Mouse (Mus musculus): ENCODE data around the gene Serpina1c. TPM values are rescaled to one million over a fixed set of nuclear protein-coding genes. Genes with fewer than 3 reads are reported as not detected.
"Not testable (repeated sequence)": the region's sequence is repeated elsewhere in the genome, so short reads cannot be mapped to it uniquely, and the experiment has no call there.

The Serpina1c gene
- not detected for total RNA-seq (2021)
- long read RNA-seq = 0 reads

GRCm38 (mm10) chr12:103904837-103905340 lies at the start of gene Serpina1c:
Gene Serpina1c (minus strand): TSS chr12:103904887.
- DNase-seq (ENCODE audit: low spot score in 2 of 2) = not testable (repeated sequence)

DNA sequence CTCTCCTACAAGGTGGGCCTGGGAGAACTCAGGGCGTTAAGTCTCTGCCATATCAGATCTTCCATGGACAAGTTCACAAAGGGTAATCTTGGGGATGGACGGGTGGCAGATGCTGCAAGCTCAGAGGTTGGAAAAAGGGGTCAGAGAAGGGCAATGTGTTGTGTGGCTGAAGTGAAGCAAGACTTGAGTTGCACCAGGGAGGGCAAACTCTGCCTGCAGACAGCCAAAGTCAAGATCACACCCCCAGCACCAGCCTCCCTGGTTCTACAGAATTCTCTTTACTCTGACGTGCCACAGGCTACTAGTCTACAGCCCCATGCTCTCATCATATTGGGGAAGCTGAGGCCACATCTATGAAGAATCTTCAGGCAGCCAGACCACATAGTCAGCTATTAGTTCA lies 48.3 kb upstream of the Serpina1c start:
- DNase-seq (ENCODE audit: low spot score in 2 of 2) = not testable (repeated sequence)

DNA sequence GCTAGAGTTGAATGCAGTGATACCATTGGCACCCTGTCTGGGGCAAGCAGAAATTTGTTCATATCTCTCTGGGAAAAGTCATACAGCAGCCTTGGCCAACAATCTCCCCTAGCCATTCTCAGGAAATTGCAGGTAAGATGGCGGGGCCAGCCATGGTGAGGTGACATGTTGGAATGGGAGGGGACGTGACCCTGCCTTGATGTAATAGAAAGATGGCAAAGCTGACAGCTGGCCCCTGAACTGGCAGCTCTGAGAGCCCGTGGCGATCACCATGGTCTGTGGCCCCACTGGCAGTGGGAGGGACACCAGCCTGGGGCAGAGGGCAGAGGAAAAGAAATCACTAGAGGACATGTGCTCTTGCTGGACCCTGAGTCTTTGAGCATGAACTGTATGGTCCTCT lies 41.6 kb upstream of the Serpina1c start:
- no peak for DNase-seq (ENCODE audit: low spot score in 2 of 2)

- not testable (repeated sequence) for DNase-seq (ENCODE audit: low spot score in 2 of 2)
Measured at GRCm38 (mm10) chr12:103909181-103909580, 4.5 kb upstream of the Serpina1c start.

DNA sequence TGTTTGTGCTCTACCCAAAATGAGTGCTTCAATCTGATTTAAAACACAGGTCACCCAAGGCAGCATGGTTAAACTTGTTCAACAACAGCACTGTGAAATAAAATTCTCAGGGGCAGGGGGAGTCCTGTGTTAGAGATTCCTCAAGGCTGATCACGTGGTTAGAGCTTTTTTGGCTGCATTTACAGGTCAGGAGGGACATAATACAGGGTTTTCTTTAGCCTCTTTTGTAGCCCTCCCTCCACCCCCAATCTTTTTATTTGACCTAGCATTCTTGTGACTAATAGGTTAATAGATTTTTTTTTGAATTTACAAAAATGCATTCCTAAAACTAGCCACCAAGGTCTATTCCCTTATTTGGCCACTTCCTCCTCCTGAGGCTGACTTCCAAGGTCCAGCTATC lies 3.1 kb upstream of the Serpina1c start:
- DNase-seq (ENCODE audit: low spot score in 2 of 2) = not testable (repeated sequence)

- not testable (repeated sequence) for DNase-seq (ENCODE audit: low spot score in 2 of 2)
Measured at GRCm38 (mm10) chr12:103901929-103902328, 2.8 kb downstream of the Serpina1c start.

- not testable (repeated sequence) for DNase-seq (ENCODE audit: low spot score in 2 of 2)
Measured at GRCm38 (mm10) chr12:103866873-103867272, 37.8 kb downstream of the Serpina1c start.

GRCm38 (mm10) chr12:103863101-103863974 lies 41.3 kb downstream of the Serpina1c start, which contains the start of gene Serpina1a:
Gene Serpina1a (minus strand): TSS chr12:103863562.
- not testable (repeated sequence) for DNase-seq (ENCODE audit: low spot score in 2 of 2)

DNA sequence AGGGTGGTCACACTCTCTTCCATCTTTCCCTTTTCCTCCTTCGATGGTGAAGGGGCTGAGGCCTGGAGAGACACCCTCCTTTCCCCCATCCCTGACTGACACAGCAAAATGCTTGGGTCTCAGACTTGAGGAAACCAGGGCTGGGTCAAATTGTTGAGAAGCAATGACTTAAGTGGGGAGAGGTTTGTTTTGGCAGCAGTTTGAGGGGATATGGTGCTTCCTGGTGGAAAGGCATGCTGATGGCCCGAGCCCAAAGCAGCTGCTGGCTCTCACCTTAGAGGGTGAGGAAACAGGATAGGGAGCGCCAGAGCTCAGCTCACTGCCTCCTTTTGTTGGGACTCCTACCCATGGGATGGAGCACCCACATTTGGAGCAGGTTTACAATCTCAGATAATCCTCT lies 43.7 kb downstream of the Serpina1c start:
- DNase-seq (ENCODE audit: low spot score in 2 of 2) = no peak

- not testable (repeated sequence) for DNase-seq (ENCODE audit: low spot score in 2 of 2)
Measured at GRCm38 (mm10) chr12:103860571-103860970, 44.1 kb downstream of the Serpina1c start.

DNA sequence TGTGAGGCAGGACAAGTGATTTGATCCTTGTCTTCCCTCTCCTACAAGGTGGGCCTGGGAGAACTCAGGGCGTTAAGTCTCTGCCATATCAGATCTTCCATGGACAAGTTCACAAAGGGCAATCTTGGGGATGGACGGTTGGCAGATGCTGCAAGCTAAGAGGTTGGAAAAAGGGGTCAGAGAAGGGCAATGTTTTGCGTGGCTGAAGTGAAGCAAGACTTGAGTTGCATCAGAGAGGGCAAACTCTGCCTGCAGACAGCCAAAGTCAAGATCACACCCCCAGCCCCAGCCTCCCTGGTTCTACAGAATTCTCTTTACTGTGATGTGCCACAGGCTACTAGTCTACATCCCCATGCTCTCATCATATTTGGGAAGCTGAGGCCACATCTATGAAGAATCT lies 45.1 kb downstream of the Serpina1c start:
- not testable (repeated sequence) for DNase-seq (ENCODE audit: low spot score in 2 of 2)

GRCm38 (mm10) chr12:103853032-103853431 lies 51.7 kb downstream of the Serpina1c start:
- not testable (repeated sequence) for DNase-seq (ENCODE audit: low spot score in 2 of 2)

Other genes with a start within 250 kb of the Serpina1c start
- not detected for gene Serpina6, start 247.7 kb downstream of the Serpina1c start, total RNA-seq (2021)
- not detected for gene Serpina16, start 228.7 kb downstream of the Serpina1c start, total RNA-seq (2021)
- not detected for gene Serpina1f, start 209.4 kb downstream of the Serpina1c start, total RNA-seq (2021)
- gene Serpina1d, start 131.3 kb downstream of the Serpina1c start, total RNA-seq (2021) = not detected
- not detected for gene Serpina1b, start 74.5 kb downstream of the Serpina1c start, total RNA-seq (2021)
- not detected for gene Serpina1a, start 41.3 kb downstream of the Serpina1c start, total RNA-seq (2021)
- not detected for gene Serpina1e, start 54.1 kb upstream of the Serpina1c start, total RNA-seq (2021)
- gene Serpina11, start 85.1 kb upstream of the Serpina1c start, total RNA-seq (2021) = not detected
- under 1 TPM in 1 of 2 experiments, not detected in 1; 0.21 TPM for gene Serpina9, start 108.9 kb upstream of the Serpina1c start, total RNA-seq (2021)
- not detected for gene Serpina12, start 139.6 kb upstream of the Serpina1c start, total RNA-seq (2021)
- not detected for gene Serpina5, start 196.2 kb upstream of the Serpina1c start, total RNA-seq (2021)
- not detected for gene Serpina3a, start 207.8 kb upstream of the Serpina1c start, total RNA-seq (2021)
- gene Serpina3b, start 223.1 kb upstream of the Serpina1c start, total RNA-seq (2021) = not detected
- gene Serpina3c, start 249.0 kb upstream of the Serpina1c start, total RNA-seq (2021) = under 1 TPM; 0.20 to 0.25 TPM